Mouse (Mus musculus) 416B (cell line): ENCODE data around the gene Galnt18.

ENCODE experiments used
- DNase-seq: peaks from one replicate; pipeline ENCODE4 v3.0.0; 2011; ENCODE audit warnings: low read depth

The Galnt18 gene

GRCm38 (mm10) chr7:111637866-111638448 lies 141.8 kb downstream of the Galnt18 start:
- no peak for DNase-seq

GRCm38 (mm10) chr7:111636503-111636902 lies 143.3 kb downstream of the Galnt18 start:
- no peak for DNase-seq

DNA sequence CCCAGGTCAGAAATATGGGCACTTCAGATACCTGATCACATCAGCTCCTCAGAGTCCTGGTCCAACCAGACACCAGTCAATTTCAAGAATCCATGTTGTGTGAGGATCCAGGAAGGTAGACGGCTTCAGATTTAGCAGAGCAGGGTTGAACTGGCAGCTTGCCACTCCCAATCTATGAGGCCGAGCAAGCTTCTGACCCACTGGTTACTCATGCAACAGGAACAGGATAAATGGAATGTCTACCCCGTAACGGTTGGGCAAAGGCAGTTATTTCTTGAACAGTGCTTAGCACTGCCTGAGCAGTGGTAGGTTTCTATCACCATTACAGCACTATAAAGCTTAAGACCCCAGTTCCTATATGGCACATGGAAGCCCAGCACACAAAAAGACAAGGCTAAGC lies 148.5 kb downstream of the Galnt18 start:
- no peak for DNase-seq

DNA sequence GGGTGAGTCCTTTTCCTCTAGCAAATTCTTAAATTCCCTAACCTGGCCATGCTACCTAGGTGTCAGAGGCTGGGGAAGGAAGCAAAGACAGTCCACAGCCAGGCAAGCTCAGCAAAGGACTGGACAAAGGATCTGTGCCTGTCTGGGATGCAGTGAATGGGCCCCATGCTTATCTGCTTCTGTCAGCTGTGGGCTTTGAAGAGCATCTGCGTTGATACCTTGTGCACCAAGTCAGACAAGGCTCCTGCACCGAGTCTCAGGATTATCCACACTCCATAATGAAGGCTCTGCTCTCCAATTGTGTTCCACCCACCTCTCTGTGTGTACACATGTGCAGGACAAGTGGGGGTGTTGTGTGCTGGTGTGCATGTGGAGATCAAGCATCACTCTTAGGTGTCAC lies 153.5 kb downstream of the Galnt18 start:
- no peak for DNase-seq

- no peak for DNase-seq
These were observed 154.0 kb downstream of the Galnt18 start for GRCm38 (mm10) chr7:111625736-111626135.

- no peak for DNase-seq
These were observed 163.4 kb downstream of the Galnt18 start for GRCm38 (mm10) chr7:111616231-111616937.

DNA sequence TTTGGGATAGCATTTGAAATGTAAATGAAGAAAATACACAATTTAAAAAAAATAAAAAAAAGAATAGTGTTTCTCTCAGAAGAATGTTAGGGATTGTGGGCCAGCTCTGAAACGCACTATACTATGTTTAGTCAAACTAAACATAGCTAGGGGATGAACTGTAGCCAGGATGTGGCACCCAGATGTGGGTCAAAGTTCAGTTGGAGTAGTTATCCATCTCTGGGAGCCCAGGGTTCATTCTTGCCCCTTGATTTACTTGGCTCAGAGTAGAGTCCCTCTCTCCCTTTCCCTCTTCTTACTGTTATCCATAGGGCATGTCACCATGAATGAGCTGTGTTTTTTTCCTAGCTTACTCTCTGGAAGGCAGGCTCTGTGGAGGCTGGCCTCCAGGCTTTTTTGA lies 165.3 kb downstream of the Galnt18 start:
- DNase-seq: no peak

DNA sequence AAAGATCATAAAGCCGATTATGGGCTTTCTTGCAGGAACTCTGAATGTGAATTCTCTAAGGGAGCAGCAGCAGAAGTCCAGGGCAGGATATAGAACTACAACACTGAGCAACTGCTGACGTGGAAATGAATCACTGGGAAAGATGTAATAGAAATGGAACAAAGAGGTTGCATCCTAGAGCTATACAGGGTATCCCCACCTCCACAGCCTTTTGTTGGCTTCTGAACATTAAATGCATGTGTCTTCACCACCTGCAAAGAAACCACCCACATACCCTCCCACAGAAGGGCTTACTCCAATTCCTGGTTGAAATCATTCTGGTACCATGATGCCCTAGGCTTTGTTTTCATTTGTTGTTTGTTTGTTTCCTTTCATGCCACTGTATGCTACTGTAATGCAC lies 172.3 kb downstream of the Galnt18 start:
- no peak for DNase-seq

- DNase-seq: no peak
These were observed 173.7 kb downstream of the Galnt18 start for GRCm38 (mm10) chr7:111606091-111606490.

DNA sequence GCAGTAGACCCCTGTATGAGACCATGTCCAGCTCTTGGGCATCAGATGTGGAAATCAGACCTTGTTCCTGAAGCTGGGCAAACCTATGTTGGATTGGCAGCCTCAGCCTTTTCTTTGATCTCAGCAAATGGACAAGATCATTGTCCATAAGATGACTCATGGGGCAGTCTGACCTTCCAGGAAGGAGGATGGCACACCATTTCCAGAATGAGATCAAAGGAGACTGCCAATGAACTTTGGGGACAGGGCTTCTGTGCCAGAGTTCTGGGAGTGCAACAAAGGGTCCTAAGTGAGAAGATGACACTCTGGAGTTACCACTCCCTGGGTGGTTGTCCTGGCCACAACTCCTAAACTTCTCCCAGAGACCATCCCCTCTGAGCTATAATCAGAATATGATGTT lies 174.1 kb downstream of the Galnt18 start:
- DNase-seq: no peak

DNA sequence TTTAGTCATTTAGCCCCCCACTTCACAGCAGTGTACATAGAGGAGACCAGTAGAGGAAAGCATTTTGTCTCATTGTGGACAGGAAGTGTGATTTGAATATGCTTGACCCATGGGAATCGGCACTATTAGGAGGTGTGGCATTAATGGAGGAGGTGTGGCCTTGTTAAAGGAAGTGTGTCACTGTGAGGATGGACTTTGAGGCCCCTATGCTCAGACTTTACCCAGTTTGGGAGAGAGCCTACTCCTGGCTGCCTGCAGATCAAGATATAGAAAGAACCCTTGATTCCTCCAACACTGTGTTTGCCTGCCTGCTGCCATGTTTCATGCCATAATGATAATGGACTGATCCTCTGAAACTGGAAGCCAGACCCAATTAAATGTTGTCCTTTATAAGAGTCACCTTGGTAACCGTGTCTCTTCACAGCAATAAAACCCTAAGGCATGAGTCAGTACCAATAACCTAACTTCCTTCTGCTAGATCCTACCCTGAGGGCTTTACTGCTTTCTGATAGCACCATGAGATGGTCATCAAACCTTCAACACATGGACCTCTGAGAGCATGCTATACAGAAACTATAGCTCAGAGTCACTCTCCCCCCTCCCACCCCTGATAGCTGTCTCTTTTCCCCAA lies 175.1 kb downstream of the Galnt18 start:
- DNase-seq: no peak

DNA sequence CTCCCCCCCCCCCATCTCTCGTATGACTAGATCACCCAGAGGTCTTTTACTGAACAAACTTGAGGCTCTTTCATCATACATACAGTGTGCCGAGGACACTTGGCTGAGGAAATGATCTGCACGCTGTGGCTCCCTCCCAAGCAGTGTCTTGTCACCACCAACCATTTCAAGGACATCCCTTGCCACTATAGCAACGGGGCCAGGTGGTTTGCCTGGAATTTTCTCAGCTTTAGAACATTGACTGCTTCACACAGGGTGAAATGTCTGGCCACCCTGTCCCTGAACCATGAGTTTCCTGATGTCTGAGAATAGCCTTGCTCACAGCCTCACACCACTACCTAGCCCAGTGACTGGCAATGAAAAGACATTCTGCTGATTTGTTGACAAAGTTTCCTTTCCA lies 176.6 kb downstream of the Galnt18 start:
- no peak for DNase-seq

DNA sequence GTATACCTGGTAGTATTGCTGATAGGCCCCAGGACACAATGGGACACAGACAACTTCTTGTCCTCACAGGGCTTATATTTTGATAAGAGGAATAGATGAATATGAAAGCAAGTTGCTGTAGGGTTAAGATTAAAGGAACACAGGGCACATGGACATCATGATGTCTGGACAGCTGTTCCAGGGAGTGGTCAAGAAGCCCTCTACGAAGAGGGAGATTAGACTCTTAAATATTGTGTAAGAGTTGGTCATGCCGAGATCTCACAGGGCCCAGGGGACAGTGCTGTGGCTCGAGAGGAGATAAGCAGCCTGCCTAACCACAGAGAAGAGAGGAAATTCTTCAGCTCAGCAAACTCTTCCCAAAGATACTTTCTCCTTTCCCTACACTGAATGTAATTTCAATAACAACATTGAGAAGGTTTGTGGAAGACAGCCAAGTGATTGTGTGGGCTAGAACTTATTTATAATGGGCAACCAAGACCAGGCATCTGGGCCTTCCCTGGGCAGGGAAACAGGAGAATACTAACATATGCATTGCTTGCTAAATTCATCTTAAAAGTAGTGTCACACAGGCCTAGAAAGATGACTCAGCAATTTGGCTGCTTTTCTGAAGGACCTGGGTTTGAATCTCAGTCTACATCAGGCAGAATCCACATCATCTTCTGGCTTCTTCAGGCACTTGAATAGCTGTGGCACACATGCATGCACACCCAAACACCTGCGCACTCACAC lies 178.3 kb downstream of the Galnt18 start:
- peak; percentile 16 for DNase-seq

DNA sequence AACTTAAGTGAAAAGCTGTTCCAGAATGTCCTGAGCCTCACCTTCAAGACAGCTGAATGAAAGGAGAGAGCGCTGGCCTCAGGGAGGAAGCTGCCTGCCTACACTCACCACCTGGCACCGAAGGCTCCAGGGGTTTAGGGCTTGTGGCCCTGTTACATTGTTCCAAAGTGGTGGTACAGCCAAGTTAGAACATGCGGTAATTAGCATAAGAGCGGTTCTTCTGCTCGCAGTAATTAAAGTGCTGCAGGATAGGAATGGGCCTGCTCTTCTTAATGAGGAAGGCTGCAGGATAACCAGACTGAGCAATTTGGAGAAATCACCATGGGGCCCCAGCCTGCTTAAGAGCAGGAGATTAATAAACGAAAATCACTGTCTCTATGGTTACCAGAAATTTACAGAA lies 179.0 kb downstream of the Galnt18 start:
- no peak for DNase-seq

- DNase-seq: no peak
These were observed 186.1 kb downstream of the Galnt18 start for GRCm38 (mm10) chr7:111593680-111594079.

GRCm38 (mm10) chr7:111589506-111590125 lies 190.2 kb downstream of the Galnt18 start:
- DNase-seq: no peak

GRCm38 (mm10) chr7:111588291-111588781 lies 191.4 kb downstream of the Galnt18 start:
- no peak for DNase-seq

DNA sequence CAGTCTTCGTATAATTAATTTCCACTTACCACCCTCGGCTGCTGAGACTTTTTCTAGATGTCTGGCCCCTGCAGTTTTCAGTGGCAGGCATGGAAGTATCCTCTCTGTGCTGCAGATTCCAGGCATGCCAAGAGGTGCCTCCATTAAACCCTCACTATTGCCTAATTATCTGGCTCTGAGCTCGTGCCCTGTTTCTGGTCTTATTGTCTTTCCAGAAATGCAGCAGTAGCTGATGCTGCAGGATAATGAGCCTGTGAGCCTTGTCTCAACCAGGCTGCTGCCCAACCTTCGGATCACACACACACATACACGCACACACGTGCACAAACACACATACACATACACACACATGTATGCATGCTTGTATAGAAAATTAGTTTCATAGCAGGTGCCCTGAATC lies 199.2 kb downstream of the Galnt18 start:
- no peak for DNase-seq

DNA sequence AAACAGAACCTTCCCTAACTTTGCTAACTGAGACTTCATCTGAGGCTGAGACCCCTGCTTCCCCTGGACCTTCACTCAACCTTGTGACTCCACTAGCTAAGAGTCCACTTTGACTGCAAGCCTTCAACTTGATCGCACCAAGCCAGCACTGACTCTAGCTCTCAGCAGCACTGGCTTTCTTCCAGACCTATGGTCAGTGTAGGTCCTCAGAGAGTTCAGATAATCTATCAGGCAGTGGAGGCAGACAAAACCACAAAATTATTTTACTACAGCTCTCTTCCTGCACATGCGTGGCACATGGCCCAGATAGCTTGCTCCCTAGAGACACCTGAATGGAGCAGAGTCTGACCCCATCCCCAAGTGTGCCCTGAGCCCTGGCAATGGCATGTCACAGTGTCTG lies 204.7 kb downstream of the Galnt18 start:
- no peak for DNase-seq

GRCm38 (mm10) chr7:111572336-111572735 lies 207.4 kb downstream of the Galnt18 start:
- no peak for DNase-seq

DNA sequence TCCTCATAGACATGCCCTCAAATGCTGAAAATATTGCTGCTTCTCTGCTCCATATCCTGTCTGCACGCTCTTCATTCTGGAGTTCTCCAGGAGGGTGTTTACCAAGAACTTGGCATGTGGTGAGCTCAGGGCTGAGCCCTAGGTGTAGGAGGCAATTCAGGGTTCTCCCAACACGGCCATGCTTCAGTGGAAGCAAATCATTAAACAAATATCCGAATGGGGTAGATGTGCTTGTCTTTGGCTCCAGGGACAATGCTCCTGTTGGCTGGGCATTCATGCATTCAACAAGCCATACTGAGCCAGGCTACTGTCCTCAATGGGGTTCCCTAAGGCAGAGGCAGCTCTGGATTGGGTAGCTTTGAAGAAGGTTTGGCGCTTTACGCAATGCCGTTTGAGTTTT lies 212.9 kb downstream of the Galnt18 start:
- no peak for DNase-seq
